Mouse (Mus musculus): ENCODE measurements around the gene Llph. TPM values are rescaled to one million over a fixed set of nuclear protein-coding genes. Genes with fewer than 3 reads are reported as not detected.
A peak's percentile ranks its signal among the peaks of the same experiment; 100 is the strongest.

Llph gene
- polyA plus RNA-seq, 1 experiment from 2014 or later: 61.6 TPM

DNA sequence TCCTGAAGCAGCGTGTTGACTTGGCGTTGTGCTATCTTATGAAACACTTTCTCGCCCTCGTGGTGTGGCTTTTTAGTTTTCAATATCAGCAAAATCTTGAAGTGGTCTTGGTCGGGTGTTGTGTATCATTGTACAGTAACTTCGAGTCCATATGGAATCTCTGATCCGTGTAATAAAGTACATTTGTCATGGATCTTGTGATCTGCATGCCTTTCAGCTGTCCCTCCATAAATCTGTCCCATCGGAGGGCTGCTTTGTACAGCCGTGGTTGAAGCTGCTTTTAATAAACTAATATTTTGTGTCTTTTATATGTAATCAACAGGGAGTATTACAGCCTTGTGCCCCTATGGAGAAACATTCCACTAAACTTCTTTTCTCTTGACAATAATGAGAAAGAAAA lies 10.0 kb downstream of the Llph start:
- peaks cover 63% of the 10 kb centered on the region for H3K4me1 ChIP-seq
- DNase-seq (ENCODE audit: low spot score): peak; percentile 27
- peak overlapping the region; percentile 68 for H3K27ac ChIP-seq
- no peaks in the 10 kb centered on the region for H3K27me3 ChIP-seq (ENCODE audit: low read depth, poor library complexity, severe bottlenecking)
- no peaks in the 10 kb centered on the region for H3K9me3 ChIP-seq (replicated peaks)
- H3K36me3 ChIP-seq: peaks cover 13% of the 10 kb centered on the region
- H3K4me3 ChIP-seq: no peak overlapping the region
- 71% methylated on average over 9 of the region's 9 CpGs for WGBS

DNA sequence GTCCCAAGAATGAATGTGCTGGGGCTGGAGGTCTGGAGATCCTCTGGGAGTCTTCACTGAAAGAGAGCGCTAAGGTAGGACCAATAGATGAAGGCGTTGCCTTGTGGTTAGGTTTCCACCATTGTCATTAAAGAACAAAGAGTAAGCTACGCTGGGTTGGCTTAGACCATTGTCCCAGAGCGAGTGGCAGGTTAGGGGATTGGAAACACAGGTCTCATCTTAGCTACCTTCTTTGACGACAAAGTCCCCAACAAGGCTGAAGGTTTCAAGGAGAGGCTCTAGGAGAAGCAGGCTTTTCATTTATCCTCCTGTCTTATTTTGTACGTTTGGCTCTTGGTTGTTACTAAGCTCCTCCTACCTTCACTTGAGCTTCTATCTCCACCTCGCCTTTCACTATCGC lies 11.4 kb downstream of the Llph start:
- peak; percentile 29 for DNase-seq (ENCODE audit: low spot score)
- peaks cover 77% of the 10 kb centered on the region for H3K4me1 ChIP-seq
- peak overlapping the region; percentile 68 for H3K27ac ChIP-seq
- H3K27me3 ChIP-seq (ENCODE audit: low read depth, poor library complexity, severe bottlenecking): no peaks in the 10 kb centered on the region
- no peak overlapping the region for H3K4me3 ChIP-seq
- no peaks in the 10 kb centered on the region for H3K36me3 ChIP-seq
- H3K9me3 ChIP-seq (replicated peaks): no peaks in the 10 kb centered on the region
- 95% methylated on average over 8 of the region's 8 CpGs for WGBS

DNA sequence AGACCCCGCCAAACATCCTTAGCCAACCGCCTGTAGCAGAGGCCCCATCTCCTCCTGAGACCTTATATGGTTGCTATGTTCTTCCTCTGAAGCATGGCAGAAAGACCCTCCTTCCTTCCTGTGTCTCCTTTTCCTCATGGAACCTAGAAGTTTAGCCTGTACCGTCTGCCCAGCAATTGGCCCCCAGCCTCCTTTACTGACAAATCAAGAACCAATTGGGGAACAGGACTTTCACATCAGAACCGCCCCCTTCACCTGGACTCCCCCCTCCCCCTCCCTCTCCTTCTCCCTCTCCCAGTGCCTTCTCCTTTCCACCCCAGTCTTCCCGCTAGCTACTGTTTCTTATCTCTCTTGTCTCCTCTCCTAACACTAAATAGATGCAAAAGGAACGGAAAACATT lies 12.6 kb downstream of the Llph start:
- no peaks in the 10 kb centered on the region for H3K36me3 ChIP-seq
- no peaks in the 10 kb centered on the region for H3K9me3 ChIP-seq (replicated peaks)
- 65% methylated on average over 6 of the region's 6 CpGs for WGBS
- no peak for DNase-seq (ENCODE audit: low spot score)
- no peak overlapping the region for H3K4me3 ChIP-seq
- H3K27me3 ChIP-seq (ENCODE audit: low read depth, poor library complexity, severe bottlenecking): no peaks in the 10 kb centered on the region
- H3K4me1 ChIP-seq: peaks cover 78% of the 10 kb centered on the region
- H3K27ac ChIP-seq: no peak overlapping the region; the same call in 1 of the 2 replicates

DNA sequence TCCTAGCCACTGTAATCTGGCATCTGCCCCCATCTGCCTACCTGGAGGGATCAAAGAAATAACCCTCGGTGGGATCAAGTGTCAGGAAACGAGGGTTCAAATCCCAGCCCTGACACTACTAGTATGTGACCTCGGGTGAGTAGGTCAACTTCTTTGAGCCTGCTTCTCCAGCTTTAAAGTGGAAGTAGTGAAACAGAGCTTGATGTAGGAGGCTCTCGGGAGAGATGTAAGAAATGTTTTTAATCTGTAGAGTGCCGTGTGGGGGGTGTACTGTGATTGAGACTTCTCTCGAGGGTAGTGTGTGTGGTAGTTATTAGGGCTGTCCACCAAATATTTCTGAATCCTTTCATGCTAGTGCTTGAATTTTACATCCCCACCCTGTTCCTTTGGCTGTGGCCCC lies 15.6 kb downstream of the Llph start:
- Histone ChIP-seq H3K36me3 (no peaks in the 10 kb centered on the region), H3K9me3 (replicated peaks) (no peaks in the 10 kb centered on the region), H3K27me3 (ENCODE audit: low read depth, poor library complexity, severe bottlenecking) (no peaks in the 10 kb centered on the region), H3K4me1 (peaks cover 84% of the 10 kb centered on the region), H3K27ac (peak overlapping the region; percentile 10; the same call in 1 of the 2 replicates), H3K4me3 (no peak overlapping the region)
- no peak for DNase-seq (ENCODE audit: low spot score)
- WGBS: 18% methylated on average over 6 of the region's 6 CpGs

DNA sequence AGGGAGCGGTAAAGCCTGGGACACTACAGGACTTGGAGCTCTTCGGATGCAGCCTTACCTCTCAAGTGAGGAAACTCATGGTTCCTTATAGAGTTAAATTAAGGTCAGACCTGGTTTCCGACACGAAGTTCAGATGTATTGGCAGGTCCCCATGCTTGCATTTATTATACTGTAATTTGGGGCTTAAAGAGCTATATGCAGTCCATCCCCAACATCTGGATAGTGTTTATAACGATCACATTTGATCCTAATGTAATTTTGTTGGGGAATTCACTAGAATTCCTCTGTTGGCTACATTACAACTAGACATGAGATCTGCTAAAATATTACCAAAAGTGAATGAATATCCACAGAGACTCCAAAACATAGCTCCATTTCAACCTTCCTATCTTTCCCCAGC lies 18.8 kb downstream of the Llph start:
- Histone ChIP-seq H3K9me3 (replicated peaks) (no peaks in the 10 kb centered on the region), H3K27me3 (ENCODE audit: low read depth, poor library complexity, severe bottlenecking) (no peaks in the 10 kb centered on the region), H3K27ac (peak overlapping the region; percentile 90), H3K4me3 (no peak overlapping the region), H3K4me1 (peaks cover 76% of the 10 kb centered on the region), H3K36me3 (no peaks in the 10 kb centered on the region)
- DNase-seq (ENCODE audit: low spot score): no peak
- 83% methylated on average over 5 of the region's 5 CpGs for WGBS

DNA sequence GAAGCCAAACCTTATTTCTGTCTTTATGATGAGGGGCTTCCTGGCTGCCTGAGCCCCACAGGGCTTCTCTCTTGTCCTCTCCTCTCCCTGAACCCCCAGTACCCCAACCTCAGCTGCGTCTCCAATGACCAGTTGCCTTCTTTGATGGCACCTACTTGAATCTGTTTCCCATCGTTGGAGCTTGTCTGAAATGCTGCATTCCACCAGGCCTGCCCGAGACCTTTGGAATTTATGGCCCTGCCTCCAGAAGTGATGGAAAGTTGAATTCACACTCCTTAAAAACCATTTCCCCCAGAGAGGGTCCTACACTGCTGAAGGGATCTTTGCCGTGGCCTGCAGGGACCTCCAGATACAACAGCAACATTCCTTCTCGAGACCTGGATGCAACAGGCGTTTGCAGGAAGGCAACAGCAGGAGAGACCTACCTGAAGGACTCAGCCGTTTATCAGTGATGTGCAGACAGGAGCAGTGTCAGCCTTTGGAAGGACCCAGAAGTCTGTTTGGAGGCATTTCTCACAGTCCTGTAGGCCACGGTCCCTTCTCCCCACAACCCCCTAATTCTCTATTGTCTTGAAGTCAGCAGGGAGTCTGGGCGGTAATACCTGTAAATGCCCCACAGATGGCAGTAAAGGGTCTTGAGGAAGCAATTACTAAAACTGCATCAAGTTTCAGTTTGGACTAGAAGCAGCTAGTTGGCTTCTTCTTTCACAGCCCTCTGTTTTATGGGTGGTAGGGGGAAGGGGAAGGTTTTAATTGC lies 20.3 kb downstream of the Llph start:
- Histone ChIP-seq H3K9me3 (replicated peaks) (no peaks in the 10 kb centered on the region), H3K4me1 (peaks cover 76% of the 10 kb centered on the region), H3K4me3 (peak overlapping the region; percentile 35), H3K27me3 (ENCODE audit: low read depth, poor library complexity, severe bottlenecking) (no peaks in the 10 kb centered on the region), H3K36me3 (no peaks in the 10 kb centered on the region), H3K27ac (peak overlapping the region; percentile 90)
- 9% methylated on average over 9 of the region's 9 CpGs for WGBS
- peak; percentile 75 for DNase-seq (ENCODE audit: low spot score)

DNA sequence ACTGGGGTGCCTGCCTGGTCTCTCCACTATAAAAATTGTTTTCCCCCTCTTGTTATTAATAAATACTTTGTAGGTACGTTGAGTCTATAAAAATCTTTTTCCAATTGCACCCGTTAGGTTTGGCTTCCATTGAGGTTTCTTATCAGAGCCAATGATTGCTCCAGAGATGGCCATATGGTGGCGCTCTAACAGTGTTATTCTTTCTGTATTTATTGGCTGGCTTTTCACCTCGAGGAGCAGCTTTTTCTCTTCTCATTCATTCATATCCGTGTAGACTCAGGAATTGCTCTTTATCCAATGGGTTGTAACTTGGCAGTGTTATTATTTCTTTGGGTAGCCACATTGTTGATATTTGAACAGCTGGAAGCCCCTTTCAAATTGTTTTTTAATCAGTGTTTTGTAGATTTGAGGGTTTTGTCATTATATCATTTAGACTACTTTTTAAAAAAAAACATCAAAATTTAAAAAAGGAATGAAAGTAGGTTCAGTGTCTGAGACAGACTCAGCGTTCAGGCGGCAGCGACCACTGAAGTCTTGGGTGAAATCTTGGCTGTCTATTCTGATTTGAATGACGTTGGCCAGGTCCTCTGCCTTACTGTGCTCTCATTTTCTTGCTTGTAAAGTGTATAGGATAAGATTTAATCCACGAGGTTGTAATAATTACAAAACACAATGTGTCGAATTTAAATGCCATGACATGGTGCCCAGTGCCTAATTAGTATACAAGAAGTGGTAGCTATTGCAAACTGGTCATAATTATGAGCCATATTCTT lies 24.2 kb downstream of the Llph start:
- no peak for DNase-seq (ENCODE audit: low spot score)
- H3K9me3 ChIP-seq (replicated peaks): no peaks in the 10 kb centered on the region
- H3K27me3 ChIP-seq (ENCODE audit: low read depth, poor library complexity, severe bottlenecking): no peaks in the 10 kb centered on the region
- WGBS: 47% methylated on average over 11 of the region's 11 CpGs
- H3K4me3 ChIP-seq: no peak overlapping the region
- no peaks in the 10 kb centered on the region for H3K36me3 ChIP-seq
- peak overlapping the region; percentile 86 for H3K27ac ChIP-seq
- H3K4me1 ChIP-seq: peaks cover 84% of the 10 kb centered on the region

DNA sequence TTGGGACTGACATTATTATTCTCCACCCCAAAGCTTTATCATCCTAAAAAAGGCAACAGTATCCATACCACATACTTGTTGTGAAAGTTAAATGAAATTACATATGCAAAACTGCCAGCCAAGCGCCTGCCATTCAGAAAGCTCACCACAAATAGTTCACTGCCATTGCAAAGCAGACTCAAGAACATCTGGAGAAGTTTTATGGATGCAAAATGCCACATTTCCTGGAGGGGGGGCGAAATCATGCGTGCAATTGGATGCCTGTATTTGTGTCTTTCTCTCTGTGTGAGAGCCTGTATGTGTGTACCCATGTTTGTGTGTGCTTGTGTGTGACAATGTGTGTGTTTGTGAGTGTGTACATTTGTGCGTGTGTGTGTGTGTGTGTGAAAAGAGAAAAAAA lies 24.9 kb downstream of the Llph start:
- Histone ChIP-seq H3K27me3 (ENCODE audit: low read depth, poor library complexity, severe bottlenecking) (no peaks in the 10 kb centered on the region), H3K4me3 (no peak overlapping the region), H3K9me3 (replicated peaks) (no peaks in the 10 kb centered on the region), H3K27ac (peak overlapping the region; percentile 86), H3K4me1 (peaks cover 83% of the 10 kb centered on the region), H3K36me3 (no peaks in the 10 kb centered on the region)
- WGBS: 61% methylated on average over 4 of the region's 4 CpGs
- no peak for DNase-seq (ENCODE audit: low spot score)

DNA sequence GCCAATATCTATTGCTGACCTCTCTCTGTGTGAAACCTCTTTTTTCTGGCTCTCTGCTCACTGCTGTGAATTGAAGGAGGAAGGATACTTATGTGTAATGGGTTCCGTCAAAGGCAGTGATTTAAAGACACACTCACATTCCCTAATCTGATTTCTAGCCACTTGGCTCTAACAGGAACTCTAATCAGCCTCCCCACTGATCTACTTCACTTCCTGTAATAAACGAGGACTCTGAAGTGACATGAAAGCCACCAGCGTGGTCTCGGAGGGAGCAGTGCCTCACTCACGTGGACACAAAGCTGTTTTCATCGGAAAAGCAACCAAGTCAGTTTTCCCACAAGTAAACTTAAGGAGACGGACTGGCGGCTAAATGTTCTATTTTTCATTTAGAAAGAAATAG lies 25.9 kb downstream of the Llph start:
- DNase-seq (ENCODE audit: low spot score): no peak
- H3K4me3 ChIP-seq: 0 out of 2 replicates have a peak overlapping the region, but pooled peaks have one; percentile 12
- peaks cover 80% of the 10 kb centered on the region for H3K4me1 ChIP-seq
- no peaks in the 10 kb centered on the region for H3K27me3 ChIP-seq (ENCODE audit: low read depth, poor library complexity, severe bottlenecking)
- H3K9me3 ChIP-seq (replicated peaks): no peaks in the 10 kb centered on the region
- WGBS: 16% methylated on average over 8 of the region's 8 CpGs
- H3K36me3 ChIP-seq: no peaks in the 10 kb centered on the region
- H3K27ac ChIP-seq: peak overlapping the region; percentile 86

DNA sequence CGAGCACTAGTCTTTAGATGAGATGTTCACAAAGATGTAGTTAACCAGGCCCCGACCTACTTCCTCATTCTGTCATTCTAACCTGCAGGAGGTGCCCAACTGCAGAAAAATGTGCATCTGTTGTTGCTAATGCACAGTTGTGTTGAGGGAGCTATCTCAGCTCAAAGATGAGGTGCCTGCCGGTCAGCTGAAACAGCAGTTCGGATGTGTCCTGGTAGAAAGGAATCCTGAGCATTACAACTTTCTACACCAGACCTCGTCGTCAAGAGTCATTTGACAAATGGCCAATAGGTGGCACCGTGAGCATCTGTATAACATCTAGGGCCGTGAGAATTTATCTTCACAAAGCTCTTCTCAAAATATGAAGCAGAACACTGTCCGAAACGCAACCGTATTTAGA lies 30.4 kb downstream of the Llph start:
- 43% methylated on average over 11 of the region's 11 CpGs for WGBS
- H3K27ac ChIP-seq: peak overlapping the region; percentile 56; the same call in 1 of the 2 replicates
- H3K36me3 ChIP-seq: no peaks in the 10 kb centered on the region
- no peaks in the 10 kb centered on the region for H3K27me3 ChIP-seq (ENCODE audit: low read depth, poor library complexity, severe bottlenecking)
- peaks cover 55% of the 10 kb centered on the region for H3K4me1 ChIP-seq
- no peaks in the 10 kb centered on the region for H3K9me3 ChIP-seq (replicated peaks)
- no peak for DNase-seq (ENCODE audit: low spot score)
- H3K4me3 ChIP-seq: no peak overlapping the region

DNA sequence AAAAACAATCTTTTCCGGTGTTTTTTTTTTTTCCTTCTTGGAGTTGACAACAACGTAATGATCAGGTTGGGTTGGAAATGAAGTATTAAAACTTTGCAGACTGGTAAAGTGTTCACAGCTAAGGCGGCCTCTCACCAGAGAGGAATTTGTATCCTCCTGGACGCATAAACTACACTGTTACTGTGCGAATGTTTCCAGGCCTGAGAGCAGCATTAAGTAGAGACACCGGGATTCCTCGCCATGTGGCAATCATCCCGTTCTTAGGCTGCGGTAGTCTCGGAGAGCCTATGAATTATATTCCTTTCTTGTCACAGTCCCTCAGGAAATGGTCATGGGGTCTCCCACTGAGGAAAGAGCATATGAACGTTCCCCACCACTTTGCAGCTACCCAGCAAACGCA lies 40.9 kb downstream of the Llph start:
- Histone ChIP-seq H3K9me3 (replicated peaks) (0 out of 2 replicates have a peak, but pooled peaks cover 1% of the 10 kb centered on the region), H3K27ac (peak overlapping the region; percentile 68; the same call in 1 of the 2 replicates), H3K27me3 (ENCODE audit: low read depth, poor library complexity, severe bottlenecking) (no peaks in the 10 kb centered on the region), H3K4me1 (peaks cover 31% of the 10 kb centered on the region), H3K36me3 (no peaks in the 10 kb centered on the region), H3K4me3 (no peak overlapping the region)
- DNase-seq (ENCODE audit: low spot score): no peak
- 85% methylated on average over 12 of the region's 12 CpGs for WGBS

DNA sequence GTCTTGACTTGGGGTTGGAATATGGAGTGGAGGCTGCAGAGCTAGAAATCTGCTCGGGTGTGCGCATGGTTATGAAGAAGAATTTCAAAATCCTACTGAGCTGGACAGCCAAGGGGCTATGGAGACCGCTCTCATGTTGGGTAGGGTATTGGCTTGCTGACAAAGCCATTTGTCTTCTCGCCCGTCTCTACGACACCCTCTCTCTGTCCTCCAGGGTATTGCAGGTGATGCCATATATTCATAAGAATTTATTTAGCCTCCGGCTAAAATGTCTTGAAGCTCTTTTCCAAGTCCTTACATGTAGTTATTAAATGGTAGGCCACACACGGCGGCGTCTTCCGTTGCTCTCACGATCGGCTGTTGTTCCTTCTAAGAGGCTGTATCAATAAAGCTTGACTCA lies 43.1 kb downstream of the Llph start:
- no peaks in the 10 kb centered on the region for H3K9me3 ChIP-seq (replicated peaks)
- WGBS: 95% methylated on average over 13 of the region's 13 CpGs
- no peaks in the 10 kb centered on the region for H3K36me3 ChIP-seq
- no peak for DNase-seq (ENCODE audit: low spot score)
- no peak overlapping the region for H3K4me3 ChIP-seq
- H3K4me1 ChIP-seq: peaks cover 52% of the 10 kb centered on the region
- H3K27ac ChIP-seq: no peak overlapping the region; the same call in 1 of the 2 replicates
- H3K27me3 ChIP-seq (ENCODE audit: low read depth, poor library complexity, severe bottlenecking): no peaks in the 10 kb centered on the region

DNA sequence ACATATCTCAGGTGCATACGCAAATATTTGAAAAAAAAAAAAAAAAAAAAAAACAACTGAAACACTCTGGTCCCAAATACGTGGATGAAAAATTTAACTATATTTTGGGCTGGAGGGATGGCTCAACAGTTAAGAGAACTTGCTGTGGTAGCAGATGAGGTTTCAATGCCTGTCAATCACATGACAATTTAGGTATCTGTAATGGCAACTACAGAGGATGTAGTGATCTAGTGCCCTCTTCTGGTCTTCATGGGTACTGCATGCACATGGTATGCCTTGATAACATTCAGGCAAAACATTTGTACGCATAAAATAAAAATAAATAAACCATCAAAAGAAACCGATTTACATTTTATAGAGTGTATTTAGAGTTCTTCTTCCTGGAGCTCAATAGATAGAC lies 43.9 kb downstream of the Llph start:
- Histone ChIP-seq H3K4me1 (peaks cover 61% of the 10 kb centered on the region), H3K27ac (peak overlapping the region; percentile 82; the same call in 1 of the 2 replicates)

More for the DNA sequence above, 43.9 kb downstream of the Llph start:
- H3K4me3 ChIP-seq: no peak overlapping the region
- H3K9me3 ChIP-seq (replicated peaks): no peaks in the 10 kb centered on the region
- WGBS: 75% methylated on average over 4 of the region's 4 CpGs
- no peaks in the 10 kb centered on the region for H3K36me3 ChIP-seq
- H3K27me3 ChIP-seq (ENCODE audit: low read depth, poor library complexity, severe bottlenecking): no peaks in the 10 kb centered on the region
- no peak for DNase-seq (ENCODE audit: low spot score)

Data from limb, embryonic 10.5 days (tissue).